Mouse (Mus musculus) liver, postnatal 0 days (tissue): ENCODE results near the gene Pdzd8. TPM values are rescaled to one million over a fixed set of nuclear protein-coding genes. Genes with fewer than 3 reads are reported as not detected.

Experiments
- ATAC-seq: fragments of 200-750 bp; cut with Nextera tagmentation; 2 replicates; pipeline ENCODE4 v1.8.0; 2017; ENCODE audit warnings: mild to moderate bottlenecking, moderate library complexity
- DNase-seq: peaks from one replicate; pipeline ENCODE4 v3.0.0-alpha.2; 2016
- H3K27ac ChIP-seq: fragments of 300-500 bp; sonication (generic); 2 replicates; pipeline ENCODE4 v1.5.1; 2014; ENCODE audit warnings: antibody characterized with exemption, moderate library complexity, mild to moderate bottlenecking, low read depth
- H3K27me3 ChIP-seq: fragments of 300-500 bp; sonication (generic); 2 replicates; pipeline ENCODE4 v1.6.1; 2014; ENCODE audit warnings: low read length, control low read depth, mixed read lengths; ENCODE audit not compliant: insufficient read depth
- H3K36me3 ChIP-seq: fragments of 300-500 bp; sonication (generic); replicated peaks from 2 replicates; pipeline ENCODE4 v1.6.1; 2014; ENCODE audit warnings: mild to moderate bottlenecking, control low read depth, low read length, moderate library complexity, mixed read lengths; ENCODE audit not compliant: insufficient read depth
- H3K4me1 ChIP-seq: fragments of 300-500 bp; sonication (generic); 2 replicates; pipeline ENCODE4 v1.6.1; 2014; ENCODE audit warnings: antibody characterized with exemption, mild to moderate bottlenecking, control low read depth; ENCODE audit not compliant: insufficient read depth
- H3K4me2 ChIP-seq: fragments of 300-500 bp; sonication (generic); 2 replicates; pipeline ENCODE4 v1.6.1; 2014; ENCODE audit warnings: low read depth, mild to moderate bottlenecking, low read length, moderate library complexity, mixed read lengths
- H3K4me3 ChIP-seq: fragments of 300-500 bp; sonication (generic); 2 replicates; pipeline ENCODE4 v1.5.1; 2014; ENCODE audit warnings: low read depth, low read length
- H3K9ac ChIP-seq: fragments of 300-500 bp; sonication (generic); replicated peaks from 2 replicates; pipeline ENCODE4 v1.6.1; 2014; ENCODE audit warnings: mild to moderate bottlenecking, moderate library complexity
- H3K9me3 ChIP-seq: fragments of 300-500 bp; sonication (generic); 2 replicates; pipeline ENCODE4 v1.6.1; 2016; ENCODE audit warnings: mild to moderate bottlenecking, control low read depth, low read length, mixed read lengths
- CTCF ChIP-seq: sonication (generic); IDR thresholded peaks from 2 replicates; pipeline ENCODE4 v1.5.1; 2016; ENCODE audit warnings: antibody characterized with exemption, low read depth
- EP300 ChIP-seq: IDR thresholded peaks from 2 replicates; pipeline ENCODE4 v1.6.1; 2016; ENCODE audit warnings: antibody characterized with exemption, low read depth, mild to moderate bottlenecking
- WGBS: fragments of 180-500 bp; shearing (Covaris S2); extraction: QIAGEN DNeasy Blood & Tissue Kit; methylation state at CpG from one replicate; pipeline ENCODE4 v1.1.7; 2014; ENCODE audit not compliant: insufficient replicate concordance; 5-methylcytosine and 5-hydroxymethylcytosine counted together
- polyA plus RNA-seq: library from polyadenylated mRNA; unstranded; fragments of >200 nt; fragmentation: Nextera tagmentation; extraction: Ambion mirVana; gene quantifications from 2 replicates; pipeline ENCODE4 v1.2.1, GENCODE M21; 2015

Pdzd8 gene
- polyA plus RNA-seq, 1 experiment from 2014 or later: 3.4 TPM

- H3K9ac ChIP-seq: no peak overlapping the region
- H3K4me2 ChIP-seq: peak overlapping the region; percentile 32
- H3K27me3 ChIP-seq: no peaks in the 10 kb centered on the region
- peaks cover 21% of the 10 kb centered on the region for H3K4me1 ChIP-seq
- WGBS: 43% methylated on average over 7 of the region's 7 CpGs
- peak; percentile 45 for DNase-seq
- no peaks in the 10 kb centered on the region for H3K9me3 ChIP-seq
- peak overlapping the region; percentile 29; the same call in 1 of the 2 replicates for H3K27ac ChIP-seq
- TF ChIP-seq CTCF: no peak
- no peak for TF ChIP-seq EP300
- ATAC-seq: no peak
- no peaks in the 10 kb centered on the region for H3K36me3 ChIP-seq
- H3K4me3 ChIP-seq: no peak overlapping the region
These were observed 4.8 kb upstream of the Pdzd8 start for GRCm38 (mm10) chr19:59350273-59350903.

- TF ChIP-seq CTCF (no peak), EP300 (no peak)
- WGBS: 72% methylated on average over 6 of the region's 6 CpGs
- ATAC-seq (no peak), DNase-seq (no peak)
- H3K9me3 ChIP-seq: no peaks in the 10 kb centered on the region
- no peaks in the 10 kb centered on the region for H3K36me3 ChIP-seq
- H3K4me2 ChIP-seq: no peak overlapping the region
- peaks cover 18% of the 10 kb centered on the region for H3K4me1 ChIP-seq
- no peaks in the 10 kb centered on the region for H3K27me3 ChIP-seq
- no peak overlapping the region for H3K9ac ChIP-seq
- no peak overlapping the region for H3K4me3 ChIP-seq
- 0 out of 2 replicates have a peak overlapping the region, but pooled peaks have one; percentile 29 for H3K27ac ChIP-seq
These were observed 3.9 kb upstream of the Pdzd8 start for GRCm38 (mm10) chr19:59349329-59349960.

GRCm38 (mm10) chr19:59346325-59346724 lies 745 bp upstream of the Pdzd8 start:
- Histone ChIP-seq H3K4me1 (peaks cover 18% of the 10 kb centered on the region), H3K9me3 (no peaks in the 10 kb centered on the region), H3K36me3 (no peaks in the 10 kb centered on the region), H3K4me2 (peak overlapping the region; percentile 99), H3K4me3 (peak overlapping the region; percentile 96), H3K9ac (peak overlapping the region; percentile 96), H3K27me3 (no peaks in the 10 kb centered on the region), H3K27ac (peak overlapping the region; percentile 96; the same call in 1 of the 2 replicates)
- no peak for TF ChIP-seq EP300
- TF ChIP-seq CTCF: no peak
- 8% methylated on average over 11 of the region's 11 CpGs for WGBS
- no peak for DNase-seq
- no peak for ATAC-seq

- peak; percentile 51 for ATAC-seq
- H3K4me3 ChIP-seq: peak overlapping the region; percentile 96
- no peaks in the 10 kb centered on the region for H3K27me3 ChIP-seq
- peak overlapping the region; percentile 99 for H3K4me2 ChIP-seq
- 0 out of 2 replicates have a peak, but pooled peaks cover 2% of the 10 kb centered on the region for H3K36me3 ChIP-seq
- H3K27ac ChIP-seq: peak overlapping the region; percentile 96
- peaks cover 22% of the 10 kb centered on the region for H3K4me1 ChIP-seq
- no peak for TF ChIP-seq EP300
- TF ChIP-seq CTCF: peak; percentile 51
- DNase-seq: peak; percentile 77
- H3K9ac ChIP-seq: peak overlapping the region; percentile 96
- WGBS: 1% methylated on average over 59 of the region's 70 CpGs
- no peaks in the 10 kb centered on the region for H3K9me3 ChIP-seq
These were observed 411 bp downstream of the Pdzd8 start for GRCm38 (mm10) chr19:59345081-59345657.

GRCm38 (mm10) chr19:59344304-59344711 lies 1.3 kb downstream of the Pdzd8 start:
- Histone ChIP-seq H3K4me3 (peak overlapping the region; percentile 96), H3K4me1 (peaks cover 22% of the 10 kb centered on the region), H3K9ac (peak overlapping the region; percentile 96), H3K9me3 (no peaks in the 10 kb centered on the region), H3K27ac (peak overlapping the region; percentile 96), H3K4me2 (peak overlapping the region; percentile 99), H3K36me3 (0 out of 2 replicates have a peak, but pooled peaks cover 2% of the 10 kb centered on the region), H3K27me3 (no peaks in the 10 kb centered on the region)
- ATAC-seq: peak; percentile 14
- WGBS: under 1% methylated on average over 14 of the region's 14 CpGs
- DNase-seq: peak; percentile 74
- no peak for TF ChIP-seq EP300
- no peak for TF ChIP-seq CTCF

- Histone ChIP-seq H3K36me3 (0 out of 2 replicates have a peak, but pooled peaks cover 2% of the 10 kb centered on the region), H3K4me2 (peak overlapping the region; percentile 99), H3K9ac (peak overlapping the region; percentile 51; the same call in 1 of the 2 replicates), H3K4me1 (peaks cover 24% of the 10 kb centered on the region), H3K9me3 (no peaks in the 10 kb centered on the region), H3K4me3 (peak overlapping the region; percentile 96), H3K27ac (no peak overlapping the region), H3K27me3 (no peaks in the 10 kb centered on the region)
- DNase-seq (no peak), ATAC-seq (no peak)
- WGBS: 28% methylated on average over 2 of the region's 2 CpGs
- TF ChIP-seq EP300 (no peak), CTCF (no peak)
These were observed 2.6 kb downstream of the Pdzd8 start for GRCm38 (mm10) chr19:59342964-59343363.
